Mouse (Mus musculus): ENCODE measurements around the gene Hmox2. TPM values are rescaled to one million over a fixed set of nuclear protein-coding genes. Genes with fewer than 3 reads are reported as not detected.
"Not testable (repeated sequence)": the region's sequence is repeated elsewhere in the genome, so short reads cannot be mapped to it uniquely, and the experiment has no call there.

The Hmox2 gene
- total and polyA plus RNA-seq, 2 experiments from 2014 or later: 37.9 to 92.7 TPM

DNA sequence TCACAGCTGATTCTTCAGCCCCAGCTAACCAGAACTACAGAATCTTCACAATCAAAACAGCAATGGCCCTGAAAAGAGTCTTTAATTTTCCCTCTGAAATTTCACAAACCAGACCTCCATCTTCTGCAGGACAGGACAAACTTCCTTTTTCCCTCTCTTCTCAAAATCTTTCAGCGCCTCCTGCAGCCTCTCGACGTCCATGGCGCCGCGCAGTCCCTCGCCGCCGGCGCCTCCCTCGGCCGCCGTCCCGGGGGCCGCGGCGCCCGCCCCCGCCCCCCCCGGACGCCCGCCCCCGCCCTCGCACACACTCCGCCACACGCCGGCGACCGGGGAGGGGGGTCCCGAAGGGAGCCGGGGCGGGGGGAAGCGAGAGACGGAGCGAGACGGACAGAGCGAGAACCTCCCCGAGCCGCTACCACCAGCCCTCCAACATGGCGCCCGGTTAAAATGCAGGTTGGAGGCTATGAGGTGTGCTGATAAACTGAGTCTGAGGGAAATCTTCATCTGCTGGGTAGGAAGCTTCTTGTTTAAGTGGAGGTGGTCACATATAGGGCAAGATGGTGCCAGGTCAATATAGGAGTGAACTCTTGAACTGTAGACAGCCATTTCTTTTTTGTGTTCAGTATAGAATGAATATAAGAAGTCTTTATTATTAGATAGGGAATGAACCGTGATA lies 30.6 kb downstream of the Hmox2 start:
- peak overlapping the region; percentile 44 for H3K4me3 ChIP-seq (ENCODE audit: low read depth, low read length)
- H3K9me3 ChIP-seq (ENCODE audit: low read length); DNase-seq (ENCODE audit: low spot score); H3K27me3 ChIP-seq (ENCODE audit: insufficient read depth, low read length); H3K4me1 ChIP-seq (ENCODE audit: insufficient read depth, low read length); H3K36me3 ChIP-seq (ENCODE audit: insufficient read depth, low read length): not testable (repeated sequence)
- peak; percentile 63 for ATAC-seq (ENCODE audit: low FRiP score)
- H3K27ac ChIP-seq (ENCODE audit: low read depth, low read length): peak overlapping the region; percentile 52
- peak; percentile 19; the same call in 1 of the 2 replicates for TF ChIP-seq CTCF (IDR thresholded peaks at IDR 0.05)
- H3K4me2 ChIP-seq (ENCODE audit: low read depth, low read length, poor library complexity, severe bottlenecking): peak overlapping the region; percentile 40
- 3% methylated on average over 24 of the region's 42 CpGs for WGBS
- peak overlapping the region; percentile 36; the same call in 1 of the 2 replicates for H3K9ac ChIP-seq (replicated peaks; ENCODE audit: low read length, poor library complexity, severe bottlenecking)

DNA sequence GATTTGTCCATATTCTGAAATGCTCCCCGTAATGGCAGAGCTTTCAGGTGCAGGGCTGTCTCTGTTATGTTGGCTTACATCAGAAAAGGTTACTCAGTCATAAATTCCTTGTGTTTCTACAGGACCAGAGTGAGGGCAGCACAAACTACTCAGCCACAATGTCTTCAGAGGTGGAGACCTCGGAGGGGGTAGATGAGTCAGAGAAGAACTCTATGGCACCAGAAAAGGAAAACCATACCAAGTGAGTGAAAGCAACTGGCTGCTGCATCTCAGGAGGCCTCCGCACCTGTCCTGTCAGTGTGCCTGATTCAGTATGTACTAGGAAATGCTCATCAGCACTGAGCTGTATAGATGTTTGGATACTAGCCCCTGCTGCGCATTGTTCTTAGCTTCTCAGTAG lies 36.3 kb downstream of the Hmox2 start:
- no peak for TF ChIP-seq CTCF (IDR thresholded peaks at IDR 0.05)
- H3K36me3 ChIP-seq (ENCODE audit: insufficient read depth, low read length): peaks cover 23% of the 10 kb centered on the region
- H3K4me2 ChIP-seq (ENCODE audit: low read depth, low read length, poor library complexity, severe bottlenecking): no peak overlapping the region
- H3K27ac ChIP-seq (ENCODE audit: low read depth, low read length): no peak overlapping the region
- H3K4me1 ChIP-seq (ENCODE audit: insufficient read depth, low read length): no peaks in the 10 kb centered on the region
- 95% methylated on average over 4 of the region's 4 CpGs for WGBS
- no peak for DNase-seq (ENCODE audit: low spot score)
- no peak overlapping the region for H3K4me3 ChIP-seq (ENCODE audit: low read depth, low read length)
- no peaks in the 10 kb centered on the region for H3K9me3 ChIP-seq (ENCODE audit: low read length)
- H3K9ac ChIP-seq (replicated peaks; ENCODE audit: low read length, poor library complexity, severe bottlenecking): no peak overlapping the region
- no peak for ATAC-seq (ENCODE audit: low FRiP score)
- H3K27me3 ChIP-seq (ENCODE audit: insufficient read depth, low read length): no peaks in the 10 kb centered on the region

DNA sequence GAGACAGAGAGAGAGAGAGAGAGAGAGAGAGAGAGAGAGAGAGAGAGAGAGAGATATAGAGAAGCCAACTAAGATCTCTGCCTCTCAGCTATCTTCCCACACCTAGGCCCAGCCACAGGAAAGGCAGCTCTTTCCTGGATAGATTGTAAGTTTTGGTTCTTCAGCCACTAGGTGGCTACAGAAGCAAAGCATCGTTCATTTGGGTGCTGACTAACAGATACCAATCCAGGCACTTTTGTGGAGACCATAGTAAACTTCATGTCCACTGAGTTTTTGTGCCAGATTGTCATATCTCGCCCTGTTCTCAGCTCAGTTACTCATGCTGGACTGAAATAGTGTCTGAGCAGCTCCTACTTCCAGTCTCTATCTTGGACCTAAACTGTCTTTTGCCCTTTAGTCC lies 37.1 kb downstream of the Hmox2 start:
- Histone ChIP-seq H3K9ac (replicated peaks; ENCODE audit: low read length, poor library complexity, severe bottlenecking) (no peak overlapping the region; the same call in 1 of the 2 replicates), H3K36me3 (ENCODE audit: insufficient read depth, low read length) (peaks cover 32% of the 10 kb centered on the region), H3K4me1 (ENCODE audit: insufficient read depth, low read length) (no peaks in the 10 kb centered on the region), H3K4me3 (ENCODE audit: low read depth, low read length) (no peak overlapping the region), H3K9me3 (ENCODE audit: low read length) (no peaks in the 10 kb centered on the region), H3K4me2 (ENCODE audit: low read depth, low read length, poor library complexity, severe bottlenecking) (no peak overlapping the region), H3K27me3 (ENCODE audit: insufficient read depth, low read length) (no peaks in the 10 kb centered on the region), H3K27ac (ENCODE audit: low read depth, low read length) (no peak overlapping the region)
- 41% methylated on average over 2 of the region's 2 CpGs for WGBS
- DNase-seq (ENCODE audit: low spot score) (peak; percentile 76), ATAC-seq (ENCODE audit: low FRiP score) (no peak)
- TF ChIP-seq CTCF (IDR thresholded peaks at IDR 0.05): peak; percentile 75

DNA sequence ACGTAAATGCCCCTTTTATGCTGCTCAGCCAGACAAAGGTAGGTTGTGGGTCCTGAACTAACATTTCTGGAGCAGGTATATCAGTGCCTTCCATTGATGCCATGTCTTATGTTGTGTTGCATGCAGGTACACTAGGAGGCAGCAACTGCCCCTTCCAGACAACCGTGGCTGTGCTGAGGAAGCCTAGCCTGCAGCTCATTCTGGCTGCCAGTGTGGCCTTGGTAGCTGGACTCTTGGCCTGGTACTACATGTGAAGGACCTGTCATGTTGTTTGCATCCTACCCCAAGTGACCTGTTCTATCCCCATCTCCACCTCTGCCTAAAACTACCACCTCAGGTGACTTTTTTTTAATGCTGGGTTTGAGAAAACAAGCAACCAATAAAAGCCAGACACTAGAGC lies 39.7 kb downstream of the Hmox2 start:
- peaks cover 54% of the 10 kb centered on the region for H3K36me3 ChIP-seq (ENCODE audit: insufficient read depth, low read length)
- H3K27me3 ChIP-seq (ENCODE audit: insufficient read depth, low read length): no peaks in the 10 kb centered on the region
- no peak overlapping the region for H3K27ac ChIP-seq (ENCODE audit: low read depth, low read length)
- no peak overlapping the region for H3K4me2 ChIP-seq (ENCODE audit: low read depth, low read length, poor library complexity, severe bottlenecking)
- no peak overlapping the region for H3K9ac ChIP-seq (replicated peaks; ENCODE audit: low read length, poor library complexity, severe bottlenecking)
- H3K4me3 ChIP-seq (ENCODE audit: low read depth, low read length): no peak overlapping the region
- no peaks in the 10 kb centered on the region for H3K4me1 ChIP-seq (ENCODE audit: insufficient read depth, low read length)
- H3K9me3 ChIP-seq (ENCODE audit: low read length): no peaks in the 10 kb centered on the region
- TF ChIP-seq CTCF (IDR thresholded peaks at IDR 0.05): no peak
- no peak for DNase-seq (ENCODE audit: low spot score)
- ATAC-seq (ENCODE audit: low FRiP score): no peak
- 89% methylated on average over 2 of the region's 2 CpGs for WGBS

DNA sequence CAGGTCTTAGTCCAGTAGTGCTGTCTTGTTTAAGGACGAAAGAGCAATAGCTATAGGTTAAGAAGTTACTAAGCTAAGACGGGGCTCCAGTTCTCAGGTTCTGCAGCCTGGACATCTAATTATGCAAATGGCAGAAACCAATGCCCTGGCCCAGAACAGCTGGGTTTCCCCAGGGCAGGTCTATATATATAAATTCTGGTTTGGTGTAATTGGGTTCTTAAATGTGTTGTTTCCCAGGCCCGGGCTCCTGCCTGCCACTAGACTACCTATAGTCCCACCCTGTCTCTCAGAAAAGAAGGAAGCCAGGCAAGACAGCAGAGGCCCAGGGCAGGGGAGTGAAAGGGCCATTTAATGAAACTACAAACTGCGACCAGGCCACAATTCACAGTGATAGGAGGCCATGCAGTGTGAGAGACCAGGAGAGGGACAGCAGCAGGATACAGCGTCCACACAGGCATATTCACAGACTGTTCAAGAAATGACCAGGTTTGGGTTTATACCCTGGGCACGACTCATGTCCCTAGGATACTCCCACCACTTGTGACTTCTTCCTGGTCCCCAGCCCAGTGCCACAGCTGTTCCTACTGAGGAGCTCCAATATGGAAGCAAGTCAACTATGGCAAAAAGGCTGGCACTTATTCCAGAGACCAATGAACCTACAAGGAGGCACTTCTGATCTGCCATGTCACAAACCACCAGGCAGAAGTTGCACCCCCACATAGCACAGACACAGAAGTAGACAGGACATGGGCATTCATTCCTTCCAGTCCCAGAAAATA lies 41.0 kb downstream of the Hmox2 start:
- Histone ChIP-seq H3K9ac (replicated peaks; ENCODE audit: low read length, poor library complexity, severe bottlenecking) (no peak overlapping the region), H3K27me3 (ENCODE audit: insufficient read depth, low read length) (no peaks in the 10 kb centered on the region), H3K4me2 (ENCODE audit: low read depth, low read length, poor library complexity, severe bottlenecking) (no peak overlapping the region), H3K9me3 (ENCODE audit: low read length) (no peaks in the 10 kb centered on the region), H3K4me1 (ENCODE audit: insufficient read depth, low read length) (no peaks in the 10 kb centered on the region), H3K36me3 (ENCODE audit: insufficient read depth, low read length) (peaks cover 53% of the 10 kb centered on the region), H3K4me3 (ENCODE audit: low read depth, low read length) (no peak overlapping the region), H3K27ac (ENCODE audit: low read depth, low read length) (no peak overlapping the region)
- no peak for TF ChIP-seq CTCF (IDR thresholded peaks at IDR 0.05)
- 85% methylated on average over 6 of the region's 6 CpGs for WGBS
- ATAC-seq (ENCODE audit: low FRiP score): no peak
- no peak for DNase-seq (ENCODE audit: low spot score)

DNA sequence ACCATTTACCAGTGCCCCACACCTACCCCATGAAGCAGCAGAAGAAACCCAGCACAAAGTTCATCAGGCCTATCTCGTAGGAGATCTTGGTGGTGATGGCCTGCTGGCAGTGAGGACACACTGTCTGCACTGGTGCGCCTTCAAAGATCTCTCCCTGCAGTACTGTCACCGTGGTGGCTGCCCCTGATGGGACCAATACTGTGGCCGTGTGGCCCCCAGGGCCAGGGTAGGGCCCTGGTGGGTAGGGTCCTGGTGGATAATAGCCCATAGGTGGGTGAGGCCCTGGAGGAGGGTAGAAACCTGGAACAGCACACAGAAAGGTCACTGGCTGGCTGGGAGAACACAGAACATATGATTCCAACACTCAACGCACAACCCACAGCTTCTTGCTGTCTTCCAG lies 42.6 kb downstream of the Hmox2 start:
- Histone ChIP-seq H3K4me2 (ENCODE audit: low read depth, low read length, poor library complexity, severe bottlenecking) (no peak overlapping the region), H3K9me3 (ENCODE audit: low read length) (no peaks in the 10 kb centered on the region), H3K27ac (ENCODE audit: low read depth, low read length) (no peak overlapping the region), H3K36me3 (ENCODE audit: insufficient read depth, low read length) (peaks cover 50% of the 10 kb centered on the region), H3K27me3 (ENCODE audit: insufficient read depth, low read length) (no peaks in the 10 kb centered on the region), H3K9ac (replicated peaks; ENCODE audit: low read length, poor library complexity, severe bottlenecking) (no peak overlapping the region), H3K4me3 (ENCODE audit: low read depth, low read length) (no peak overlapping the region), H3K4me1 (ENCODE audit: insufficient read depth, low read length) (no peaks in the 10 kb centered on the region)
- 94% methylated on average over 5 of the region's 5 CpGs for WGBS
- no peak for TF ChIP-seq CTCF (IDR thresholded peaks at IDR 0.05)
- DNase-seq (ENCODE audit: low spot score): no peak
- no peak for ATAC-seq (ENCODE audit: low FRiP score)
